Mouse (Mus musculus) liver, embryonic 16.5 days (tissue): ENCODE data around the gene Gm10392. TPM values are rescaled to one million over a fixed set of nuclear protein-coding genes. Genes with fewer than 3 reads are reported as not detected.

Experiments
- ATAC-seq: fragments of 200-750 bp; cut with Nextera tagmentation; 2 replicates; pipeline ENCODE4 v1.8.0; 2017; ENCODE audit warnings: low read depth, mild to moderate bottlenecking, moderate number of reproducible peaks, moderate library complexity
- H3K27ac ChIP-seq: fragments of 300-500 bp; sonication (generic); 2 replicates; pipeline ENCODE4 v1.5.1; 2014; ENCODE audit warnings: mild to moderate bottlenecking, low read length
- H3K27me3 ChIP-seq: fragments of 300-500 bp; sonication (generic); 2 replicates; pipeline ENCODE4 v1.6.1; 2014; ENCODE audit warnings: low read depth, low read length, mixed read lengths; ENCODE audit not compliant: control insufficient read depth, insufficient read depth
- H3K36me3 ChIP-seq: fragments of 300-500 bp; sonication (generic); 2 replicates; pipeline ENCODE4 v1.6.1; 2014; ENCODE audit warnings: mild to moderate bottlenecking; ENCODE audit not compliant: control insufficient read depth, insufficient read depth
- H3K4me1 ChIP-seq: fragments of 300-500 bp; sonication (generic); 2 replicates; pipeline ENCODE4 v1.6.1; 2014; ENCODE audit warnings: low read depth, low read length, mixed read lengths; ENCODE audit not compliant: control insufficient read depth
- H3K4me2 ChIP-seq: fragments of 300-500 bp; sonication (generic); 2 replicates; pipeline ENCODE4 v1.6.1; 2014; ENCODE audit warnings: low read depth, low read length, mixed read lengths
- H3K4me3 ChIP-seq: fragments of 300-500 bp; sonication (generic); 2 replicates; pipeline ENCODE4 v1.5.1; 2014; ENCODE audit warnings: low read depth, mild to moderate bottlenecking, low read length
- H3K9ac ChIP-seq: fragments of 300-500 bp; sonication (generic); 2 replicates; pipeline ENCODE4 v1.6.1; 2014; ENCODE audit warnings: low read depth, low read length
- H3K9me3 ChIP-seq: fragments of 300-500 bp; sonication (generic); replicated peaks from 2 replicates; pipeline ENCODE4 v1.6.1; 2016; ENCODE audit warnings: low read length; ENCODE audit not compliant: control insufficient read depth
- WGBS: fragments of 180-500 bp; shearing (Covaris S2); extraction: QIAGEN DNeasy Blood & Tissue Kit; methylation state at CpG from one replicate; pipeline ENCODE4 v1.1.7; 2014; ENCODE audit not compliant: insufficient replicate concordance; 5-methylcytosine and 5-hydroxymethylcytosine counted together
- polyA plus RNA-seq: library from polyadenylated mRNA; unstranded; fragments of >200 nt; fragmentation: Nextera tagmentation; extraction: Ambion mirVana; gene quantifications from 2 replicates; pipeline ENCODE4 v1.2.1, GENCODE M21; 2015

Gm10392 gene
- polyA plus RNA-seq, 1 experiment from 2014 or later, result 0.17 TPM

DNA sequence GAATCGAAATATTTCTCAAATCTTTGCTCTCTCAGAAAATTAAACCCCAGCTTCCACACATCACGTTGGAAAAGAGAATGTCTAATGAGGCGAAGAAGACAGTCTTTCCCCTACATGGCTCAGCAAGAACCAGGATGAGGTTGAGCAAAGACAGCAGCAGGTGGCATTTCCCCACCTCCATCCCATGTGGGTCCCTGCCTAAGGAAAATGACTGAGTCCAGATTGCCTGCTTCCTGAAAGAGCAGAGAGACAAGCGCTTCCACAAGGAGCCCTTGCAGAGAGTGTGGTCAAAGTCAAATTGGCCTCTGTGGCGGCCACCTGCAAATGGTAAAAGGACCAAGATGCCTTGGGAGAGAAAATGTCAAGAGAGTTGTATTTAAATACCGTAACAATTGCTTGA lies 28.5 kb downstream of the Gm10392 start:
- Histone ChIP-seq H3K36me3 (no peaks in the 10 kb centered on the region), H3K27me3 (peaks cover 33% of the 10 kb centered on the region), H3K4me3 (no peak overlapping the region), H3K4me2 (no peak overlapping the region), H3K9me3 (no peaks in the 10 kb centered on the region), H3K9ac (no peak overlapping the region), H3K27ac (no peak overlapping the region), H3K4me1 (peaks cover 47% of the 10 kb centered on the region)
- WGBS, result 61% methylated on average over 6 of the region's 6 CpGs
- ATAC-seq, result no peak

DNA sequence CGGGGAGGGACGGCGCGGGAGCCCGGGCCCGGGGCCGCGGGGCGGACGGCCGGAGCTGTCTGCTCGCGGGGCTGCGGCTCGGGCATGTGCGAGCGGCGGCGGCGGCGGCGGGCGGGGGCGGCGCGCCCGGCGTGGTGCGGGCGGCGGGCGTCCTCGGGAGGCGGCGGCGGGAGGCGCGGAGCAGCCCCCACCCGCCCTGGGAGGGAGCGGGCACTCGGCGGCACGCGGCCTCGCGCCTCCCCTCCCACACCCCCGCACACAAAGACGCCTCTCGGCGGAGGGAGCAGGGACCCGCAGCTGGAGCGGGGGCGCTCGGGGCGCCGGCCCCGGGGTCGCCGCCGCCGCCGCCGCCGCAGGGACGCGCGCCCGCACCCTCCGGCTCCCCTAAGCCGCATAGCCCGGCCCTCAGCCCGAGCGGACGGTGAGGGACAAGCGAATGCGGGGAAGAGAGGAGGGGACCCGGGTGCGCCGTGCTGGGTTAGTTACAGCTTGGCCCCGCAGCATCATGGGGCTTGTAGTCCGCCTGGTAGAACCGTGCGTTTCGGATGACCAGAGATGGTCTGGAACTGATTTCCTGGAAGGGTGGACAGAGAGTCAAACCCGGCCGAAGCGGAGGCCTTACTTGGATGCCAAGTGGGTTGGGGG lies 29.3 kb downstream of the Gm10392 start, which contains the start of gene Ankrd13b:
TSS of gene Ankrd13b (minus strand) at position 88 of the 645 bp plus-strand sequence.
- Histone ChIP-seq H3K9me3 (no peaks in the 10 kb centered on the region), H3K4me2 (peak within 1 kb of the TSS; percentile 94), H3K27me3 (peaks cover 33% of the 10 kb centered on the region), H3K36me3 (no peaks in the 10 kb centered on the region), H3K27ac (no peak within 1 kb of the TSS), H3K9ac (peak within 1 kb of the TSS; percentile 59), H3K4me3 (peak within 1 kb of the TSS; percentile 70), H3K4me1 (peaks cover 39% of the 10 kb centered on the region)
- under 1% methylated on average over 31 of the region's 87 CpGs for WGBS
- no peak for ATAC-seq

DNA sequence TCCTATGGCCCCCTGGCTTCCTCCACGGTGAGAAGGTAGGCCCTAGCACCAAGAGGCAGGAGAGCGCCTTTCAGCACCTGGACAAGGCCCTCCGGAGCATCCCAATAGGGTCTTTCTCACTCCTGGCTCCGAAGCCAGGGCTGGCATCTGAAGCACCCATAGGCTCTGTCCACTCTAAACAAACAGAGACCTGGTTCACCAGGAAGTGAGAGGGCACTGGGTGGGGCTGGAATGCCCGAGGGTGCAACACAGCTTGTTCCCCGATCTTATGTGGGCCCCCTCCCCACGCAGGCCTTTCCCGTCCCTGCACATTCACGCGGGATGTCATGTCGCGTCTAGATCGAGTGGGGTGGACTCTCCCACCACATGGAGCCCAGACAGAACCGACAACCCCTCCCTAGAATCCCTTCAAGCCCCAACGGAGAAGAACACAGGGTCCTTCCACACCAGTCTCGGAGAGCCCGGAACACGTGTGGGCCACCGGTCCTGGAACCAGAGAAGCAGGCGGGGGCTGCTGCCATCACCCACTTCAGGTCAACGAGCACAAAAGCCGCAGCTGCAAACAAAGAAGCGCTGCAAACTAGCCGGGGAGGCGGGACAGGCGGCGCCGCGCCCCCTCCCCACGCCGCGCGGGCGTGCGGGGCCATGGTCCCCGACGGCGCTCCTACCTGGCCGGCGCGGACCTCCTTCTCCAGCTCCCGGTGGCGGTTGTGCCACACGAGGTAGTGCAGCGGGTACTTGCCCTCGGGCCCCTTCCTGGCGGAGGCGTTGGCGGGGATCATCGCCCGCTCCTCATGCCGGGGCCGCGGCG lies 30.0 kb downstream of the Gm10392 start:
- H3K36me3 ChIP-seq, result no peaks in the 10 kb centered on the region
- peak overlapping the region; percentile 94 for H3K4me2 ChIP-seq
- H3K27me3 ChIP-seq, result peaks cover 33% of the 10 kb centered on the region
- peaks cover 32% of the 10 kb centered on the region for H3K4me1 ChIP-seq
- peak overlapping the region; percentile 70 for H3K4me3 ChIP-seq
- H3K27ac ChIP-seq, result no peak overlapping the region
- H3K9ac ChIP-seq, result peak overlapping the region; percentile 59
- 5% methylated on average over 51 of the region's 55 CpGs for WGBS
- no peak for ATAC-seq
- no peaks in the 10 kb centered on the region for H3K9me3 ChIP-seq

DNA sequence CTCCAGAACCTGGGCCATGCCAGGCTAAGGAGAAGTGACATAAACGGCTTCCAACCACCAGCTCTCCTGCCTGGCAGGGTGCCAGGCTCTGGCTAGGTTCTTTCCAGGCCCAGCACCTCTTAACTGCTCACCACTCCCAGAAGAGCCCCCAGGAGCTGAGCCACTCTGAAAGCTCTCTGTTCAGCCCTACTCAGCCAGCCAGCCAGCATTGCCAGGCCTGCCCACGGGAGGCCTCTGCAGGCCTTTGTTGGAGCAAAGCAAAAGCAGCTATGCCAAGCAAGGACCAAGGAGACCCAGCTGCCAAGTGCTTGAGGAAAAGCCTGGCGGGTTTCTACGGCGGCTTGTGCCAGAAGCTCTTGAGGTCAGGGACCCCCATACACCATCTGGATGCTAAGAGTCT lies 32.2 kb downstream of the Gm10392 start:
- peaks cover 19% of the 10 kb centered on the region for H3K4me1 ChIP-seq
- no peak for ATAC-seq
- WGBS, result 64% methylated on average over 5 of the region's 5 CpGs
- no peak overlapping the region for H3K4me3 ChIP-seq
- peaks cover 31% of the 10 kb centered on the region for H3K27me3 ChIP-seq
- H3K36me3 ChIP-seq, result no peaks in the 10 kb centered on the region
- H3K27ac ChIP-seq, result no peak overlapping the region
- H3K9me3 ChIP-seq, result no peaks in the 10 kb centered on the region
- H3K4me2 ChIP-seq, result no peak overlapping the region
- H3K9ac ChIP-seq, result no peak overlapping the region

DNA sequence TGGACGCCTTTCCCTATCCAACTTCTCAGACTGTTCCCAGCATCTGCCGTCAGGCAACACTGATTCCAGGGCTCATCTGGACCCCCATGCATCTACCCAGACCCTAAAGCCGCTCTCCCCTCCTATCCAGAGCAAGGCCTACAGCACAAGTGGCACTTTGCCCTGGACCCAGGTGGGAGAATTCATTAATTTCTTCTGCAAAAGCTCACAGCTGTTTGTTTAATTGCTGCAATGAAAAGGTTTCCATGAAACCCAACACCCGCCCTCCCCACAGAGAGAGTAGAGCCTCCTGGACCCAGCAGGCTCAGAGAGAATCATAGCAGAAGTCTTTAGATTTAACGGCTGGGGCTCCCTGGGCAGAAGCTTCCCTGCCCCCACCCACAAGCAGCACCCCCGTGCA lies 33.8 kb downstream of the Gm10392 start:
- Histone ChIP-seq H3K36me3 (no peaks in the 10 kb centered on the region), H3K9ac (no peak overlapping the region), H3K27ac (no peak overlapping the region), H3K4me1 (peaks cover 6% of the 10 kb centered on the region), H3K4me3 (no peak overlapping the region), H3K4me2 (no peak overlapping the region), H3K27me3 (peaks cover 21% of the 10 kb centered on the region), H3K9me3 (no peaks in the 10 kb centered on the region)
- no peak for ATAC-seq
- 67% methylated on average over 6 of the region's 6 CpGs for WGBS

DNA sequence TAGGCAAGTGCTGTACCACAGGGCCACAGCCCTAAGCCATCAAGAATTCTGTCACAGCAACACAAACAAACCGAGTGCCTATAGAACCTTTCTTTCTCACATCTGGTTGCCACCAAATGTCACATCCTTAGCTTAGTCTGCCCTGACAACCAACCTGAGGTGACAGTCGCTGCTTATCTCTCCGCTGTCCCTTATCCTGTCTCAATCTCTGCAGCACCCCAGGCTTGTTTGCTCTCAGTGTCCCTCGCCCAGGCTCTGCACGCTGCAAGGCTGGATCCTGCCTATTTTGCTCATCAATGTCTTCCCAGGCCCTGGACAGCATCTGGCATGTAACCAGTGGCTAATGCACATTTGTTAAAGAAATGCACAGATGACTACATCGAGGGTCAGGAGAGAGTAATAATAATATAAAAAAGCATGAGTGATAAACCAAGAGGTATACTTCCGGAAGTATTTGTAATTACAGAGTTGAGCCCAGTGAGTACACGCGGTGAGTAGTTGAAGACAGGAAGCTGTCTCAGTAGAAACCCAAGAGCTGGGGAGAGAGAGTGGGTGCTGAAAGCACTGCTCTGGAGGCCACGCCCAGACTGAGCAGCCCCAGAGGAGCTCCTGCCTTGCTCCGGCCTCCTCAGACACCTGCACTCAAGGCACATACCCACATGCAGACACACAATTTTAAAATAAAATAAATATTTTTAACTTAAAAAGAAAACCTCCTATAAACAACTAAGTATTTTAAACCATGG lies 35.3 kb downstream of the Gm10392 start:
- WGBS, result 38% methylated on average over 11 of the region's 11 CpGs
- Histone ChIP-seq H3K27me3 (peaks cover 6% of the 10 kb centered on the region), H3K9me3 (no peaks in the 10 kb centered on the region), H3K9ac (no peak overlapping the region), H3K36me3 (no peaks in the 10 kb centered on the region), H3K4me3 (no peak overlapping the region), H3K4me1 (no peaks in the 10 kb centered on the region), H3K4me2 (no peak overlapping the region), H3K27ac (no peak overlapping the region)
- no peak for ATAC-seq

DNA sequence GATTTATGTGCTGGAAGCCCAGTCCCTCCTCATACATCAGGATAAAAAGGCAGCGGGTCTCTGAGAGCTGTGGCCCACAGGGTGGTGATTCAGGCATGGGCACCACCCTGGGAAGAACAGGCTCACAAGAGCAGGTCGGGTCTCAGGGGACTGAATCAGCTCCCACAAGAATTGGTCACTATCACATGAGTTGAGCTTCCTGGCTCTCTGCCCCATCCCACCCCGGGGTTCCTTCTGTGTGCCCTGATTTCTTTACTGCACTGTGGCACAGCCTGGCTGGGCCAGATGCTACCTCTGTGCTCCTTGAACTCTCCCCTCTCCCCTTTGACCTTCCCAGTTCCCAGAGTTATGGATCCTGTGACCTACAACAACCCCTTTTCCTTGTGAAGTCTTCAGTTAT lies 36.0 kb downstream of the Gm10392 start:
- no peak overlapping the region for H3K9ac ChIP-seq
- H3K4me3 ChIP-seq, result no peak overlapping the region
- no peaks in the 10 kb centered on the region for H3K4me1 ChIP-seq
- no peak overlapping the region for H3K4me2 ChIP-seq
- 49% methylated on average over 3 of the region's 3 CpGs for WGBS
- no peak overlapping the region for H3K27ac ChIP-seq
- H3K9me3 ChIP-seq, result no peaks in the 10 kb centered on the region
- H3K27me3 ChIP-seq, result no peaks in the 10 kb centered on the region; the same call in 1 of the 2 replicates
- H3K36me3 ChIP-seq, result no peaks in the 10 kb centered on the region
- no peak for ATAC-seq

DNA sequence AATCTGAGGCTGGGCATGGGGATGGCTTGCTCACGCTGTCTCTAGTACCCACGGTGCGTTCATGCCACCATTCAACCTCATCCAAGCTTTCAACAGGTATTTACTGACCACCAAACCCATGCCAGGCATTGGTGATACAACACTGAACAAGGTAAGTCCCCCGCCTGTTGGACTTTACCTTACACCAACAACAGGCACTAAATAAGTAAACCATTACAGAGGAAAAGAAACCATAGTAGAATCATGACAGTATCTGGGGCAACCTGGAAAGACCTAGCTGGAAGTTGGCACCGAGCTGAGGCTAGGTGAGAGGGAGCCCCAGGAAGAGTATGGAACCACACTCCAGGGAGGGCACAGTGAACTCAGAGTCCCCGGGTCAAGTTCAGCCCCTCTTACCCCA lies 42.1 kb downstream of the Gm10392 start:
- no peaks in the 10 kb centered on the region for H3K4me1 ChIP-seq
- ATAC-seq, result peak; percentile 39; the same call in 1 of the 2 replicates
- no peak overlapping the region for H3K4me2 ChIP-seq
- no peak overlapping the region for H3K9ac ChIP-seq
- no peaks in the 10 kb centered on the region for H3K27me3 ChIP-seq
- H3K4me3 ChIP-seq, result no peak overlapping the region
- H3K9me3 ChIP-seq, result no peaks in the 10 kb centered on the region
- no peaks in the 10 kb centered on the region for H3K36me3 ChIP-seq
- 64% methylated on average over 6 of the region's 6 CpGs for WGBS
- no peak overlapping the region for H3K27ac ChIP-seq
